Mouse (Mus musculus): Measurements from ENCODE around the gene Acbd3. TPM values are rescaled to one million over a fixed set of nuclear protein-coding genes. Genes with fewer than 3 reads are reported as not detected.
A peak's percentile ranks its signal among the peaks of the same experiment; 100 is the strongest.

Gene Acbd3
- polyA plus RNA-seq, 1 experiment from 2014 or later, result 23.5 TPM

- Histone ChIP-seq H3K9ac (replicated peaks) (0 out of 2 replicates have a peak overlapping the region, but pooled peaks have one; percentile 14), H3K4me3 (replicated peaks) (no peak overlapping the region), H3K36me3 (no peaks in the 10 kb centered on the region), H3K4me2 (no peak overlapping the region), H3K27me3 (replicated peaks) (no peaks in the 10 kb centered on the region), H3K4me1 (peaks cover 25% of the 10 kb centered on the region), H3K9me3 (replicated peaks) (no peaks in the 10 kb centered on the region), H3K27ac (replicated peaks) (no peak overlapping the region)
- WGBS, result 55% methylated on average over 6 of the region's 6 CpGs
- no peak for ATAC-seq (ENCODE audit: low FRiP score)
Measured at GRCm38 (mm10) chr1:180775849-180776493, 50.1 kb downstream of the Acbd3 start.

GRCm38 (mm10) chr1:180776494-180776893 is 50.7 kb downstream of the Acbd3 start:
- H3K4me1 ChIP-seq, result peaks cover 25% of the 10 kb centered on the region
- H3K4me2 ChIP-seq, result no peak overlapping the region
- no peaks in the 10 kb centered on the region for H3K27me3 ChIP-seq (replicated peaks)
- no peaks in the 10 kb centered on the region for H3K36me3 ChIP-seq
- no peak for ATAC-seq (ENCODE audit: low FRiP score)
- no peak overlapping the region for H3K27ac ChIP-seq (replicated peaks)
- H3K9ac ChIP-seq (replicated peaks), result no peak overlapping the region
- no peak overlapping the region for H3K4me3 ChIP-seq (replicated peaks)
- H3K9me3 ChIP-seq (replicated peaks), result no peaks in the 10 kb centered on the region
- WGBS, result 84% methylated on average over 6 of the region's 6 CpGs

GRCm38 (mm10) chr1:180777289-180777659 is 51.4 kb downstream of the Acbd3 start:
- peak; percentile 48 for ATAC-seq (ENCODE audit: low FRiP score)
- 8% methylated on average over 10 of the region's 10 CpGs for WGBS
- peaks cover 25% of the 10 kb centered on the region for H3K4me1 ChIP-seq
- H3K36me3 ChIP-seq, result no peaks in the 10 kb centered on the region
- no peaks in the 10 kb centered on the region for H3K27me3 ChIP-seq (replicated peaks)
- peak overlapping the region; percentile 95 for H3K4me2 ChIP-seq
- H3K9me3 ChIP-seq (replicated peaks), result no peaks in the 10 kb centered on the region
- H3K27ac ChIP-seq (replicated peaks), result peak overlapping the region; percentile 89
- peak overlapping the region; percentile 70 for H3K4me3 ChIP-seq (replicated peaks)
- H3K9ac ChIP-seq (replicated peaks), result peak overlapping the region; percentile 87

GRCm38 (mm10) chr1:180777660-180778402 is 52.0 kb downstream of the Acbd3 start:
- Histone ChIP-seq H3K9me3 (replicated peaks) (no peaks in the 10 kb centered on the region), H3K36me3 (no peaks in the 10 kb centered on the region), H3K4me1 (peaks cover 25% of the 10 kb centered on the region), H3K27me3 (replicated peaks) (no peaks in the 10 kb centered on the region), H3K4me2 (peak overlapping the region; percentile 95), H3K9ac (replicated peaks) (peak overlapping the region; percentile 87), H3K27ac (replicated peaks) (peak overlapping the region; percentile 89), H3K4me3 (replicated peaks) (peak overlapping the region; percentile 70)
- under 1% methylated on average over 56 of the region's 56 CpGs for WGBS
- peak; percentile 90 for ATAC-seq (ENCODE audit: low FRiP score)

GRCm38 (mm10) chr1:180778403-180778754 is 52.5 kb downstream of the Acbd3 start:
- Histone ChIP-seq H3K9ac (replicated peaks) (peak overlapping the region; percentile 87), H3K36me3 (no peaks in the 10 kb centered on the region), H3K4me2 (peak overlapping the region; percentile 95), H3K4me3 (replicated peaks) (peak overlapping the region; percentile 70), H3K4me1 (peaks cover 25% of the 10 kb centered on the region), H3K27ac (replicated peaks) (peak overlapping the region; percentile 89), H3K27me3 (replicated peaks) (no peaks in the 10 kb centered on the region), H3K9me3 (replicated peaks) (no peaks in the 10 kb centered on the region)
- 0 out of 2 replicates have a peak, but pooled peaks have one; percentile 21 for ATAC-seq (ENCODE audit: low FRiP score)
- WGBS, result under 1% methylated on average over 13 of the region's 13 CpGs

GRCm38 (mm10) chr1:180778941-180779340 is 53.1 kb downstream of the Acbd3 start:
- Histone ChIP-seq H3K4me3 (replicated peaks) (peak overlapping the region; percentile 70; the same call in 1 of the 2 replicates), H3K9me3 (replicated peaks) (no peaks in the 10 kb centered on the region), H3K36me3 (no peaks in the 10 kb centered on the region), H3K27ac (replicated peaks) (no peak overlapping the region), H3K27me3 (replicated peaks) (no peaks in the 10 kb centered on the region), H3K9ac (replicated peaks) (no peak overlapping the region), H3K4me2 (peak overlapping the region; percentile 95; the same call in 1 of the 2 replicates), H3K4me1 (peaks cover 25% of the 10 kb centered on the region)
- 85% methylated on average over 10 of the region's 10 CpGs for WGBS
- ATAC-seq (ENCODE audit: low FRiP score), result no peak

- ATAC-seq (ENCODE audit: low FRiP score), result no peak
- Histone ChIP-seq H3K27me3 (replicated peaks) (no peaks in the 10 kb centered on the region), H3K4me2 (no peak overlapping the region), H3K4me1 (peaks cover 23% of the 10 kb centered on the region), H3K9me3 (replicated peaks) (no peaks in the 10 kb centered on the region), H3K27ac (replicated peaks) (no peak overlapping the region), H3K9ac (replicated peaks) (no peak overlapping the region), H3K36me3 (no peaks in the 10 kb centered on the region), H3K4me3 (replicated peaks) (no peak overlapping the region)
- WGBS, result 92% methylated on average over 8 of the region's 8 CpGs
Measured at GRCm38 (mm10) chr1:180780291-180780690, 54.4 kb downstream of the Acbd3 start.

- H3K9ac ChIP-seq (replicated peaks), result no peak overlapping the region
- no peaks in the 10 kb centered on the region for H3K27me3 ChIP-seq (replicated peaks)
- H3K4me3 ChIP-seq (replicated peaks), result no peak overlapping the region
- H3K27ac ChIP-seq (replicated peaks), result no peak overlapping the region
- H3K36me3 ChIP-seq, result no peaks in the 10 kb centered on the region
- no peak overlapping the region for H3K4me2 ChIP-seq
- ATAC-seq (ENCODE audit: low FRiP score), result no peak
- 73% methylated on average over 5 of the region's 5 CpGs for WGBS
- peaks cover 19% of the 10 kb centered on the region for H3K4me1 ChIP-seq
- H3K9me3 ChIP-seq (replicated peaks), result no peaks in the 10 kb centered on the region
Measured at GRCm38 (mm10) chr1:180781250-180781649, 55.4 kb downstream of the Acbd3 start.

GRCm38 (mm10) chr1:180782906-180783579 is 57.2 kb downstream of the Acbd3 start:
- no peaks in the 10 kb centered on the region for H3K27me3 ChIP-seq (replicated peaks)
- H3K4me1 ChIP-seq, result peaks cover 7% of the 10 kb centered on the region
- H3K4me2 ChIP-seq, result no peak overlapping the region
- ATAC-seq (ENCODE audit: low FRiP score), result no peak
- 70% methylated on average over 9 of the region's 9 CpGs for whole genome bisulfite sequencing
- no peaks in the 10 kb centered on the region for H3K36me3 ChIP-seq
- no peaks in the 10 kb centered on the region for H3K9me3 ChIP-seq (replicated peaks)
- H3K27ac ChIP-seq (replicated peaks), result no peak overlapping the region
- H3K4me3 ChIP-seq (replicated peaks), result no peak overlapping the region
- no peak overlapping the region for H3K9ac ChIP-seq (replicated peaks)

- no peaks in the 10 kb centered on the region for H3K9me3 ChIP-seq (replicated peaks)
- H3K27me3 ChIP-seq (replicated peaks), result no peaks in the 10 kb centered on the region
- no peak for ATAC-seq (ENCODE audit: low FRiP score)
- no peak overlapping the region for H3K27ac ChIP-seq (replicated peaks)
- no peak overlapping the region for H3K9ac ChIP-seq (replicated peaks)
- H3K4me3 ChIP-seq (replicated peaks), result no peak overlapping the region
- H3K4me2 ChIP-seq, result no peak overlapping the region
- no peaks in the 10 kb centered on the region for H3K36me3 ChIP-seq
- H3K4me1 ChIP-seq, result peaks cover 2% of the 10 kb centered on the region
- 23% methylated on average over 3 of the region's 3 CpGs for WGBS
Measured at GRCm38 (mm10) chr1:180783580-180783928, 57.7 kb downstream of the Acbd3 start.

- Histone ChIP-seq H3K27me3 (replicated peaks) (no peaks in the 10 kb centered on the region), H3K36me3 (no peaks in the 10 kb centered on the region), H3K4me2 (no peak overlapping the region), H3K9ac (replicated peaks) (no peak overlapping the region), H3K4me3 (replicated peaks) (no peak overlapping the region), H3K27ac (replicated peaks) (no peak overlapping the region), H3K9me3 (replicated peaks) (no peaks in the 10 kb centered on the region), H3K4me1 (peaks cover 11% of the 10 kb centered on the region)
- 86% methylated on average over 14 of the region's 14 CpGs for WGBS
- ATAC-seq (ENCODE audit: low FRiP score), result no peak
Measured at GRCm38 (mm10) chr1:180791821-180792480, 66.1 kb downstream of the Acbd3 start.
